Mouse (Mus musculus): ENCODE results near the gene Rtn2. TPM values are rescaled to one million over a fixed set of nuclear protein-coding genes. Genes with fewer than 3 reads are reported as not detected.
A peak's percentile ranks its signal among the peaks of the same experiment; 100 is the strongest.

The Rtn2 gene
- total RNA-seq, 4 experiments from 2014 or later, result 76.6 to 96.7 (median 85.4) TPM

DNA sequence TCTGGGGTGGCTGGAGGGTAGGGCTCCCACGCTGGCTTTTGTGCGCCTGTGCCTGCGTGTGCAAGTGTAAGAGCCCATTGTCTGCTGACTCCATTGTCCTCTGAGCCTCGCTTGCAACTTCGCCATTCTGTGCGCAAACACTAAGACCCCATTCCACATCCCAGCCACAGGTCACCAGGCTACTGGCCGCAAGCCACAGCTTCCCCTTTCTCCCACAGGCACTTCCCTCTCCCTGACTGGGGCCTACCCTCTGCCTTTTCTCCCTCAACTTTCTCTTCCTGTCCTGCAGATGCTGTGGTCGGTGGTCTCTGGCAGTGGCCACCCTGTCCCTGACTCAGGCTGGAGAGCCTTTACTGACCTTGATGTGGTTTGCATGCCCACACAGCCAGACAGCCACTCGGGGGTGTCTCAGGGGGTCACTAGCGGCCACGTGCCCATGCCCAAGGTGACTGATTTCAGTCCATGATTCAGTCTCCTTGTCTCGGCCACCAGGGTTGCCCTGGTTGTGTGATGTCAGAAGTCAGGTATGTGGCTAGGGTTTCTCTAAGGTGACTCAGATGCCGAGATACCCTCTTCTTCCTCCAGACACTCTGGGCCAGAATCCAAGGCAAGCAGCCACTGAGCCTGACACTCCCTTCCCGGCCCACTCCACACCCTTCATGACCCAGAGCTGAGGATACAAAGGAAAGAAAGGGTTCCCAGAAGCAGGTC, 34.2 kb downstream of the Rtn2 start:
- no peak for DNase-seq (ENCODE audit: low spot score in 2 of 2)

DNA sequence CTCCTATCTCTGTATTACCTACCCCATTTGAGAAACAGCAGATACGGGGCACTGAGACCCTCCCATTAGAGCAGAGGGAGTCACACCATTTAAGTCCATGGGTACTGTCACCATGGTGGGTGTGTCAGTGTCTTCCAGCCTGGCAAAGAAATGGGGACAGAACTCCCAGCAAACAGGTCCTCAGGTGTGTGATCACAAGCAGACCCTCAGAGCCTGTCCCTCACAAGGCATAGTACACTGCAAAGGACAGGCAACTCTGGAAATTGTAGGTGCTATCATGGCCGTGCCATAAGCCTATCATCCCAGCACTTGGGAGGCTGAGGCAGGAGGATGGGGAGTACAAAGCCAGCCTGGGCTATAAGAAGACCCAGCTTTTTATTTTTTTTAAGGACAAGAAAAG, 35.8 kb downstream of the Rtn2 start:
- no peak for DNase-seq (ENCODE audit: low spot score in 2 of 2)

DNA sequence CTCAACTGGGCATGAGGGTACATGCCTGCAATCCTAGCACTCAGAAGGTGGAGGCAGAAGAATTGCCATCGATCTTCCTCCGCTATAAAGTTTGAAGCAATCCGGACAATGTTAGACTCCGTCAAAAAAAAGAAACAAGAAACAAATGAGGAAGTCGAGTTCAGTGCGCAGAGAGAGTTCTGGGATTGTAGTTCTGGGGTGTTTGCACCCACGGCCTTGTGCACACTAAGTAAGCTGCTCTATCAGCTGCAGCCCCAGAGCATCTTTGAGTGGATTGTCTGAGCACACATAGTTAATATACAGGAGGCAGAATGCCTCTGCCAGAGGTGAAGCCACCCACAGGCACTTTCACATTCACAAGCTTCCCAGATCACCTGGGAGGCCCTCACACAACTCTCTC, 36.3 kb downstream of the Rtn2 start:
- no peak for DNase-seq (ENCODE audit: low spot score in 2 of 2)

DNA sequence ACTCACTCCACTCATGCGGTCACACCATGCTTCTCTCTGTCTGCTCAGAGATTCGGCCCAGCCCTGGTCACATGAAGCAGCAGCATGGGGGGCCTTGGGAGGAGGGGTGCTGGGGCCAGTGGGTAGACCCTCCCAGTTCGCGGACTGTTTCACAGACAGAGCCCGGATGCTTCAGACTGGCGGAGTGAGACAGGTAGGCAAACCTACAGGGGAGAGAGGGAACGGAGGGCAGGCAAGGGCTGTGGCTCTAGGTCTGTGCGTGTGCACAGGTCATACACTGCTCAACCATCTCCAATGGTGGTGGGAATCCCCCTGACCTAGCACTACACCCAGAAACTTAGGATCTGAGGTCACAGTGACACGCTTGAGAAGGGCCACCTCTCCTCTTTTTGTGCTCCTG, 37.0 kb downstream of the Rtn2 start:
- no peak for DNase-seq (ENCODE audit: low spot score in 2 of 2)

DNA sequence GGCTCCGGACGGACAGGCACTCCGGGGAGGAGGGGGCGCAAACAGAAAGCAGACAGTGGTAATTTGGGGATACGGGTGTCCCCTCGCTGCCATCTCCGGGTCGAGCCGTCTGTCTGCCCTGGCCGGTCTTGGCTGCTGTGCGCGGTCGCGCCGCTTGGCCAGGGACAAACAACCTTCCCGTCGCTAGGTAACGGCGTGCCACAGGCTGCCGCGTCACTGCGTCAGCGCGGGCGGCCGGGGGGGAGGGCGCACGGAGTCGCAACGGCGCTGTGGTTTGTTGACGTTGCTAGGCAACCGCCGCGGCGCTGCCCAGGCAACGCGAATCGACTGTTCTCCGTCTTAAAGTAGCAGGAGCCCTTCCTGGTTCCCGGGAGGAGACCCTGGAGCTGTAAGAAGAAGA, 37.5 kb downstream of the Rtn2 start:
- peak; percentile 92 for DNase-seq (ENCODE audit: low spot score in 2 of 2)

DNA sequence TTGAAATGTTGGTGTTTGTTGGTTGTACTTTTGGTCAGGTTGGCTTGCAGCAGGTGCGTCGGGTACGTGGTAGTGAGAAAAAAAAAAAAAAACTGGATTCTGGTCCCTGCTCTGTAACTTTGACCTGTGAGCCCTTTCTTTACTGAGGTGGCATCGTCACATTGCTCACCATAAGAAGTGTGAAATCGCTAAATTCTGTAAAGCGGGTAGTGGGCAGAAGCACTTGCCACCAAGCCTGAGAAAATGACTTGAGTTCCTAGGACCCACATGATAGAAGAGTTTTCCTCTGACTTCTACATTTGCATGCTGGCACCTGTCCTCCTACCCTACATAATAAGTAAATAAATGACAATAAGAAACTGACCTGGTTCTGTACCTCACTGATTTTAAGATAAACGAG, 38.2 kb downstream of the Rtn2 start:
- DNase-seq (ENCODE audit: low spot score in 2 of 2), result no peak

DNA sequence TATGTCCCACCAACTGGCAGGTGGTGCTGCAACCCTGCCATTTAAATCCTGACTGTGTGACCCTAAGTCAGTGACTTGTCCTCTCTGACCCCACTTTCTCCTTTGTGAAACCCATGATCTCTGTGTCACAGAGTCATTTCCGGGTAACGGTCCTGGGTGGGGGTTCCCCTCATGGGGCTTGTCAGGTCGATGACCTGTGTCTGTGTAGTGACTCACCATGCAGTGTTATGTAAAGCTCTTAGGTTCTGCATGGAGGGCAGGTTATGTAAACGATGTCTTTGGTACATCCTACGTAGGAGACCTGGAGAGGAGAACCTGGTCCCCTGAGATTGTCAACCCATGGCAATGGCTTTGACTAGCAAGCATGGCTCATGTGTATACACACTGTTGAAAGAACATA, 39.0 kb downstream of the Rtn2 start:
- no peak for DNase-seq (ENCODE audit: low spot score in 2 of 2)

DNA sequence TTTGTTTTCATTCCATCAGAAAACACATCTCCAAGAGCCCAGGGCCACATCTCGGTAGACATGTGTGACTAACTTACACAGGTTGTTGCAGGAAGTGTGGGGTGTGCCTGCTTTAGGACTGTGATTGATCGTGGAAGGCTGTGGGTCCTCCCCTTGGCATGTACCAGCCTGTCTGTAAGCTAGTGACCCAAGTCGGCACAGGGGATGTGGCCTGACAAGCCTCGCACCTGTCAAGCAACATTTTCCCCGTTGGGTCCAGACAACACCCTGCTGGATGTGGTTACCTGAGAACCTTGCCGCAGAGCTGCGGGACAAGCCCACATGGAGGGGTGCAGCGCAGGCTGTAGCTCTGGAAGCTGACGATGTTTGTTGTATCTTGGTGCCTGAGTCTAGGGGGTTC, 40.1 kb downstream of the Rtn2 start:
- DNase-seq (ENCODE audit: low spot score in 2 of 2), result no peak

DNA sequence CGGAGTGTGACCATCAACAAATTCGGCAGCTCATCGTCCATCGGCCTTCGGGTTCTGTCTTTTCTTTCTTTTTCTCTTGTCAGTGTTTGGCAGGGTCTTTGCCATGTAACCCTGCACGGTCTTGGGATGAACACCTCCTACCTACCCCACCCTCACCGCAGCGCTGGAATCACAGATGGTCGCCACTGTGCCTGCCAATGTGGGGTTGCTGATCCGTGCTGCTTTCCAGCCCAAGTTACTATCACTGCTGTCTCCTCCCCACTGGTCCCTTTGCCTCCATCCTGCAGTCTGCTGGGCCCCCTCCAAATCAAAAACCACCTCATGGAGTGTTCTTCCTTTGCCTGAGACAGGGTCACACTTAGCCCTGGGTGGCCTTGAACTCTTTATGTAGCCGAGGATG, 41.8 kb downstream of the Rtn2 start:
- no peak for DNase-seq (ENCODE audit: low spot score in 2 of 2)

DNA sequence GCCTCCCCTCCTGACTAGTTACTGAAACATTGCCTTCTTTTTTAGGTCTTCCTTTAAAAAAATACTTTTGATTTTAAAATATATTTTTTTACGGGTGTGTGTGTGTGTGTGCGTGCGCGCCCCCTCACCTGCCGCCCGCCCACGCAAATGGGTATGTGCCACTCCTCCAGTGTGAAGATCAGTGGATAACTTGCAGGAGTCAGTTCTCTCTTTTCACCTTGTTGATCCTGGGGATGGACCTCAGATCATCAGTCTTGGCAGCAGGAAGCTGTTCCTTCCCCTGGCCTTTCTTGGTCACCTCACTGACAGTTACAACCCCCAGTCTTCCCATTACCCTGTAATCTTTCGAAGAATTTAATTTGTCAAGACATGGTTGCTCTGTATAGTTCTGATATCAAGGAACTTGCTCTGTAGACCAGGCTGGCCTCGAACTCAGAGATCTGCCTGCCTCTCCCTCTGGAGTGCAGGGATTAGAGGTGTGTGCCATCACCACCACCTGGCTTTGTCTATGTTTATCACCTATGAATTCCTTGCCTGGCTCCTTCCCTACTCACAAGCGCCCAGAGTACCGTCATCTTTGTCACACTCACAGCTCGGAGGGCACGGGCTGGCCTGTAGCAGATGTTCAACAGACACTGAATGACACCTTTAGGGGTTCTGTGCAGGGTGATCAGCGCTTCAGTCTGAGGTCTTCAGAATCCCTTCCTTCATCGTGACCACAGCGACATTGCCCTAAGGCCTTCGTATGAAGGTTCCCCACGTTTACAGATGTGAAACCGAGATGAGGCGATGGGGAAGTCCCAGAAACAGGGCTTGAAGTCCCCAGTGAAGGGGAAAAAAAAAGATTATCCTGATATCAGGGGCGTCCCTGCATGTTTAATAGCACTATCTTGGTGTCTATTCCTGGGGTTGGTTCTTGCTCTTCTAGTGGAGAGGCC, 43.1 kb downstream of the Rtn2 start:
- no peak for DNase-seq (ENCODE audit: low spot score in 2 of 2)

DNA sequence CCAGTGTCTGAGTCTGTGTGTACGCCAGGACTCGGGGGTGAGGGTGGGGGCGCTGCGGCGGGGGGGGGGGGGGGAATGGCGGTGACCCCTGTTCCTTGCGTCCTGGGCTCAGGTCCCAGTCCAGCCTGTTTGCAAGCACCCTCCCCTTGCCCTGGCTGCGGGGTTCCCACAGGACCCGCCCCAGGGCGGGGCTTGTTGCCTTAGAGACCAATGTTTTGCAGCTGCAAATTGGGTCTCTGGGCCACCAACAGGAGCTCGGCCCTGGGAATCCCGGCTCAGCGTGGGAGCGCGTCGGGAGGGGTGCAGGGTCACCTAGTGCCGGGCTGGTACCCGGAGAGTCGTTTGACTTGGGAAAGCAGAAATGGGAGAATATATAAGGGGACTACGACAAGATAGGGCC, 43.9 kb downstream of the Rtn2 start:
- DNase-seq (ENCODE audit: low spot score in 2 of 2), result no peak

DNA sequence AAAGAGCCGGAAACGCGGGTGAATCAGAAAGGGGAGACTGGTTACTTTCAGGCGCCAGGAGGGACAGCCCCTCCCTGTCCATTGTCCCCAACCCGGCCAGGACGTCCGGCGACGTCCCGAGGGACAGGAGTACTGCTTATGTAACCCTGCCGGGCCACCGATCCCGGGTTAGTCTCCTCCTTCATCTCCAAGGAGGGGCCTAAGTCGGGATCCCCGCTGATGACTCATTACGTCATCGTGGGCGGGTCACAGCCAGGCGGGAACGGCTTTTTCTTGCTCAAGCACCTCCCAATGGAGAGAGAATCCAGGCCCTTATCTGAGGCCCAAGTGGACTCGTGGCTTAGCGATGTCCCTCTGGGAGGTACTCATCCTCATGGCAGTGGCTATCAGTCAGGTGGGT, 44.7 kb downstream of the Rtn2 start:
- DNase-seq (ENCODE audit: low spot score in 2 of 2), result peak; percentile 80 to 84

DNA sequence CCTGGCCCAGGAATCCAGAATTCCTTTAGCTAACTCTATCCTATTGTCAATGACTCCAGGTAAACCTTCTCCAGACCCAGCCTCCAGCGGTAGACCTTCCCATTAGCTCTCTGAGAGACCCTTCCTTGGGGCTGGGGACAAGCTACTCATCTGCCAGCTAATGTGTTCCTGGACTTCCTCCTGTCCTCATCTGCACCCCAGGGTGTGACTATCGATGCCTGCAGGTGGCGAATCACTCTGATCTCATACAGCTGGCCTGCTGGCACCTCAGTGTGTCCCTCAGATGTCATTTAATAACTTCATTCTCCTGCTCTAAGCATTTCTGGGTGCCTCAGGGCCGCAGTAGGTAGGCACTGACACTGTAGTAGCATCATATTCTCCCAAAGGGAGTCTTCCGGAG, 45.4 kb downstream of the Rtn2 start:
- DNase-seq (ENCODE audit: low spot score in 2 of 2), result no peak

DNA sequence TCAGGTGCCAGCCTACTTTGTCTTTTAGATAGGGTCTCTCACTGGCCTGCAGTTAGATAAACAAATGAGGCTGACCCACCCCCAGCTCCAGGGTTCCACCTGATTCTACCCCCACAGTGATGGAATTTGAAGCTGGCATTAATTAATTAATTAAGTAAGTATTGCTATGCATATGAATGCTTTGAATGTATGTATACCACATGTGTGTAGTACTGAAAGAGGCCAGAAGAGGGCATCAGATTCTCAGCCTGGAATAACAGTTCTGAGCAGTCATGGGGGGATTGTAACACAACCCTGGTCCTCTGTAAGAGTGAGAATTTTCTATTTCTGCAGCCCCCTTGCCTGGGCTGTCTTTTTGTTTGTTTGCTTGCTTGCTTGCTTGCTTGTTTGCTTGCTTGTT, 46.0 kb downstream of the Rtn2 start:
- DNase-seq (ENCODE audit: low spot score in 2 of 2), result no peak

DNA sequence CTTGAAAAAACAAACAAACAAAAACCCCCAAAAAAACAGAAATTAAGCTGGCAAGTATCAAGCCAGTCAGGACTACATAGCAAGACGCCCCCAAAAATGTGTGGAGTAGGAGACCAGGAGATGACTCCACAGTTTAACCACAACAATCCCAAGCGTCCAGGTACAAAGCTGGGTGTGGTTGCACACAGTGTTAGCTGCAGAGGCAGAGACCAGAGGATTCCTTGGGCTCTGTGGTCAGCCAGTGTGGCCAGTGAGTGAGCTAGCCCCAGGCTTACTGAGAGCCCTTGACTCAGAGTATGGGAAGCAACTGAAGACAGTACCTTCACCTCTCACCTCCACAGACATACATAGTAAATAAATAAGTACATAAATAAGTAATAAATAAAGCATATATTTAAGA, 49.5 kb downstream of the Rtn2 start:
- DNase-seq (ENCODE audit: low spot score in 2 of 2), result no peak

DNA sequence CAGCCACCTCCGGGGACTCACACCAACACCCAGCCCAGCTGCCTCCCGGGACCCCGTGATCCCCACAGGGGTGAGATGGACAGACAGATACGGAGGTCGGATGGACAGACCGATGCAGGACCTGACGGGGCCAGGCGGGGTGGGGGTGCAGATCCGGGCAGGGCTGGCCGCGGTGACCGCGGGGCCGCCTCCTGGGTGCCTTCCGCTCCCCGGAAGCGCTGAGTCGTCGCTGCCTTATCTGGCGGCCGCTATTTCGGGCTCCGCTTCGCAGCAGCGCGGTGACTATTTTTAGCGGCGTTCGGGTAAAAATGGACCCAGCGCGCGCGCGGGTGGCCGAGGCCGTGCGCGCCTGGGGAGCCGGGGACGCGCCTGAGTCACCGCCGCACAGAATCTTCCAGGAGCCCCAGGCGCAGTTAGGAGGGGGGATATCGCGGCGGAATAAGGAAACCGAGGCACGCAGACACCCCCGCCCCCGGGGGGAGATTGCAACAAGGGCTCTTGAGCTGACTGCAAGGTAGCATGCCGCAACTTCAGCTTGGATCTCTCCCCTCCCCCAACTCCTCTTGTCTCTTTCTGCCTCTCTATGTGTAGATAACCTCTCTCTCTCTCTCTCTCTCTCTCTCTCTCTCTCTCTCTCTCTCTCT, 50.4 kb downstream of the Rtn2 start:
- peak; percentile 64 to 79 for DNase-seq (ENCODE audit: low spot score in 2 of 2)

DNA sequence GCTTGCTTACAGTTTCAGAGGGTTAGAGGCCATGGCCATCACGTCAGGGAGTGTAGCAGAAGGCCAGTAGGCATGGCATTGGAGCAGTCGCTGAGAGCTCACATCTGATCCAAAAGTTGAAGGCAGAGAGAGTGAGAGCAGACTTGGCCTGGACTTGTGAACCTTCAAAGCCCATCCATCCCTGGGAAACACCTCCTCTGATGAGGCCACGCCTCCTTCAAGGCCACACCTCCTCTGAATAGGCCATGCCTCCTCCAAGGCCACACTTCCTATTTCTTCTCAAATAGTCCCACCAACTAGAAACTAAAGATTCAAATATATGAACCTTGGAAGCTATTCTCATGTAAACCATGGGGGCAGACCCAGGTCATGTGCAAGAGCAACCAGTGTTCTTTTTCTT, 53.2 kb downstream of the Rtn2 start:
- DNase-seq (ENCODE audit: low spot score in 2 of 2), result no peak

DNA sequence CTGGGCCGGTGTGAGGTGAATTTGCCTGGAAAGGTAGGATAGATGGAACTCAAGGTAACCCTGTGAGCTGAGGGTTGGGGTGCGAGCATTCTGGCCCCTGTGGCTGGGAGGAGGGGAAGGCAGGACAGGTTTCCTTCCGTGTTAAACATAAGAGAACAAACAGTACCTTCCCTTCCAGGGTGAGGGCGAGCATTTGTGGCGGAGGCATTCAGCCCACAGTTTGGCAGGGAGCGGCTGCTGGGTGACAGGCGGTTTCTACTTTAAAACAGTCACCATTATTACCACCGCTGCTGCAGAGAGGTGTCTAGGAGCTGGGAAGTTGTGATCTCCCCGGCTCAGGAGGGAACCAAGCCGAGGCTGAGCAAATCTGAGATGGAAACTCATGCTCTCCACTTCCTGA, 54.7 kb downstream of the Rtn2 start:
- DNase-seq (ENCODE audit: low spot score in 2 of 2), result no peak

DNA sequence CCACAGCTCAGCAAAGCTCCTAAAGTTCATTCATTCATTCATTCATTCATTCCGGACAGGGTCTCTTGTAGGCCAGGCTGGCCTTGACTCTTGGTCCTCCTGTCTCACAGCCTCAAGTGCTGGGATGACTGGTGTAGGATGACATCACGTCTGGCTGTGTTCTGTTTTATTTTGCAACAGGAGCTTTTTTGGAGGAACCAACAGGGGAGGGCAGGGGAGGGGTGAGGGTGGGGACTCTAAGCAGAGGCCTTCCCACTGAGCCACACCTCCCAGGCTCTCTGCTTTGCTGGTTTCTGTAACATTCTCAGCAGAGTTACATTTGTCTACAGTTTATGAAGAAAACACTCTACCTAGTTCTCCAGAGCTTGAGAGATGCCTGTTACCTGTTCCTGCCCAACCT, 55.6 kb downstream of the Rtn2 start:
- DNase-seq (ENCODE audit: low spot score in 2 of 2), result no peak

DNA sequence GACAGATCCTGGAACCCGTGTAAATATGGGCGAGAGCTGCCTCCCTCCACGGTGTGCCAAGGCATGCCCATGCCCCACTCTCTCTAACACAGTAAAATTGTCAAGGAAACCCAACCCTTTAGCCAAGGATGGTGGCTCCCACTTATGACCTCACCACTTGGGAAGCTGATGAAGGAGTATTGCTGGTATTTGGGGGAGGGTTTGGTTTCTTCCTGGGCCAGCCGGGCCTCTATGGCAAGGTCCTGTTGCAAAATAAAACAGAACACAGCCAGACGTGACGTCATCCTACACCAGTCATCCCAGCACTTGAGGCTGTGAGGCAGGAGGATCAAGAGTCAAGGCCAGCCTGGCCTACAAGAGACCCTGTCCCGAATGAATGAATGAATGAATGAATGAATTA, 56.2 kb downstream of the Rtn2 start:
- no peak for DNase-seq (ENCODE audit: low spot score in 2 of 2)

DNA sequence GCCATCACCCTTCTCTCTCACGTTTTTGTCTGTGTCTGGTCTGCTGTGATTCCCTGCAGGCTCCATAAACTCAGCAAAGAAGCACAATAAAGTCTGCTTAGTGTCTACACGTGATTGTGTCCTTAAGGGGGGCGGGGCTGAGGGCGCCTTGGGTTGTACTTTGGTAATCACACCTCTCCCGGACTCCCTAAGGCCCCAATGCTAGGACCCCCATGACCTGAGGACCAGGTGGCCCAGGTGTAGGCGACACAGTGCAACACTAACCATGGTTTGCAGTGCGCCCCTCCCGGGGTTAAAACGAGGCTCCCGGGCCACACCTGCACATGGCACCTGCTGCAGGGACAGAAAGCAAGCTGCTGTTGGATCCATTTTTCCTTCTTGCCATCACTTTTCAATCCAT, 58.8 kb downstream of the Rtn2 start:
- DNase-seq (ENCODE audit: low spot score in 2 of 2), result no peak

DNA sequence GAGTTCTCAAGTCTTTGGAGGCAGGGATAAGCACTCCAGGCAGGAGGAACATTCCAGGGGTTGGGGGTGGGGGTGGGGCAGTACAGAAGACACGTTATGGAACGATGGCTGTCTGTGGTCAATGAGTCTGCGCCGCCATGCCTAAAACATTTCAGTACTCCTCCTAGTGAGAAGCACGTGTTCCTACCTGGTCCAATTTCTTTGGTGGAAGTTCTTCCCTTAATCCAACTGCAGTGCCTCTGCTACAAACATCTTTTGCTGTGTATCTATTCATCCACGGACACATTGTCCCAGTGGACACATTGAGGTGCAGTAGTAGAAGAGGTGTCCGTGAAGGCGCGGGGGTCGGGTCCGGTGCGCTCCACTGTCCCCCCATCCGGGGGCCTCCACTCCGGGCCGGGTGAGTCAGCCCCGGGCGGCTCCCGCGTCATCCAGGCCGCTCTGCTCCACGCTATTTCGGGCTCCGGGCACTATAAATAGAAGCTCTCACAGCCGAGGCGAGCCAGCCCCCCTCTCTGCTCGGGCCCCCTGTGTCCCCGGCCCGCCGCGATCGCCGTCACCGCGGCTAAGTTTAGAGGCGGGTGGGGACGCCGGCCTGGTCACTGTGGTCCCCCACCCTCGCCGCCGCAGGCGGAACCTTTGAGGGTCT, 59.5 kb downstream of the Rtn2 start:
- DNase-seq (ENCODE audit: low spot score in 2 of 2), result no peak
